Mouse (Mus musculus) E14TG2a.4 (cell line): ENCODE measurements around the gene Zbtb1.

Source experiments
- H3K27me3 ChIP-seq: 2 replicates; pipeline ENCODE4 v1.6.1; 2014; ENCODE audit warnings: low read length, control low read depth; ENCODE audit not compliant: insufficient read depth
- H3K36me3 ChIP-seq: 2 replicates; pipeline ENCODE4 v1.6.1; 2014; ENCODE audit warnings: low read length, control low read depth; ENCODE audit not compliant: insufficient read depth
- H3K4me1 ChIP-seq: replicated peaks from 2 replicates; pipeline ENCODE4 v1.6.1; 2014; ENCODE audit warnings: low read depth, low read length, control low read depth
- H3K4me3 ChIP-seq: replicated peaks from 2 replicates; pipeline ENCODE4 v1.5.1; 2014; ENCODE audit warnings: mild to moderate bottlenecking, low read length
- H3K9me3 ChIP-seq: 2 replicates; pipeline ENCODE4 v1.6.1; 2014; ENCODE audit warnings: low read length, control low read depth
- CTCF ChIP-seq: conservative IDR thresholded peaks from 2 replicates; pipeline ENCODE4 v1.5.1; 2014; ENCODE audit warnings: low read length
- NANOG ChIP-seq: IDR thresholded peaks from 2 replicates; pipeline ENCODE4 v1.6.1; 2014; ENCODE audit warnings: borderline replicate concordance, low read length, mixed read lengths
- POU5F1 ChIP-seq: IDR thresholded peaks from 2 replicates; pipeline ENCODE4 v1.6.1; 2014; ENCODE audit warnings: low read length, borderline replicate concordance

The Zbtb1 gene

GRCm38 (mm10) chr12:76375506-76375905 is 5.4 kb downstream of the Zbtb1 start:
- no peaks in the 10 kb centered on the region for H3K9me3 ChIP-seq
- H3K4me1 ChIP-seq, result peaks cover 85% of the 10 kb centered on the region
- H3K27me3 ChIP-seq, result no peaks in the 10 kb centered on the region
- H3K4me3 ChIP-seq, result no peak overlapping the region
- TF ChIP-seq CTCF (no peak), NANOG (no peak), POU5F1 (no peak)
- H3K36me3 ChIP-seq, result no peaks in the 10 kb centered on the region

GRCm38 (mm10) chr12:76376649-76377048 is 6.6 kb downstream of the Zbtb1 start:
- H3K9me3 ChIP-seq, result no peaks in the 10 kb centered on the region
- H3K27me3 ChIP-seq, result no peaks in the 10 kb centered on the region
- peaks cover 3% of the 10 kb centered on the region; the same call in 1 of the 2 replicates for H3K36me3 ChIP-seq
- TF ChIP-seq POU5F1 (no peak), CTCF (peak; percentile 62)
- peak overlapping the region; percentile 18; the same call in 1 of the 2 replicates for H3K4me3 ChIP-seq
- peaks cover 95% of the 10 kb centered on the region for H3K4me1 ChIP-seq

GRCm38 (mm10) chr12:76377059-76377458 is 7.0 kb downstream of the Zbtb1 start:
- peak overlapping the region; percentile 18; the same call in 1 of the 2 replicates for H3K4me3 ChIP-seq
- TF ChIP-seq CTCF (no peak), POU5F1 (no peak), NANOG (no peak)
- peaks cover 5% of the 10 kb centered on the region; the same call in 1 of the 2 replicates for H3K36me3 ChIP-seq
- no peaks in the 10 kb centered on the region for H3K27me3 ChIP-seq
- H3K4me1 ChIP-seq, result peaks cover 93% of the 10 kb centered on the region
- H3K9me3 ChIP-seq, result no peaks in the 10 kb centered on the region

GRCm38 (mm10) chr12:76377726-76378125 is 7.7 kb downstream of the Zbtb1 start:
- H3K36me3 ChIP-seq, result peaks cover 5% of the 10 kb centered on the region; the same call in 1 of the 2 replicates

GRCm38 (mm10) chr12:76378556-76378955 is 8.5 kb downstream of the Zbtb1 start:
- no peaks in the 10 kb centered on the region for H3K9me3 ChIP-seq
- TF ChIP-seq NANOG (no peak), POU5F1 (no peak), CTCF (no peak)

More at GRCm38 (mm10) chr12:76377726-76378125, 7.7 kb downstream of the Zbtb1 start:
- Histone ChIP-seq H3K9me3 (no peaks in the 10 kb centered on the region), H3K27me3 (no peaks in the 10 kb centered on the region), H3K4me3 (peak overlapping the region; percentile 18; the same call in 1 of the 2 replicates), H3K4me1 (peaks cover 88% of the 10 kb centered on the region)
- TF ChIP-seq POU5F1 (no peak), CTCF (no peak), NANOG (no peak)

GRCm38 (mm10) chr12:76380151-76380550 is 10.1 kb downstream of the Zbtb1 start:
- no peak overlapping the region; the same call in 1 of the 2 replicates for H3K4me3 ChIP-seq
- peaks cover 91% of the 10 kb centered on the region for H3K4me1 ChIP-seq
- TF ChIP-seq NANOG (no peak), CTCF (no peak), POU5F1 (no peak)
- peaks cover 6% of the 10 kb centered on the region for H3K36me3 ChIP-seq
- no peaks in the 10 kb centered on the region for H3K27me3 ChIP-seq
- H3K9me3 ChIP-seq, result no peaks in the 10 kb centered on the region

More at GRCm38 (mm10) chr12:76378556-76378955, 8.5 kb downstream of the Zbtb1 start:
- Histone ChIP-seq H3K4me1 (peaks cover 88% of the 10 kb centered on the region), H3K27me3 (no peaks in the 10 kb centered on the region), H3K4me3 (no peak overlapping the region), H3K36me3 (peaks cover 5% of the 10 kb centered on the region; the same call in 1 of the 2 replicates)

- Histone ChIP-seq H3K4me3 (no peak overlapping the region), H3K4me1 (peaks cover 50% of the 10 kb centered on the region), H3K9me3 (no peaks in the 10 kb centered on the region), H3K27me3 (no peaks in the 10 kb centered on the region), H3K36me3 (peaks cover 42% of the 10 kb centered on the region)
- TF ChIP-seq POU5F1 (no peak), NANOG (no peak), CTCF (no peak)
These were observed 15.3 kb downstream of the Zbtb1 start for GRCm38 (mm10) chr12:76385342-76385741.

- TF ChIP-seq CTCF, result no peak
- no peak for TF ChIP-seq NANOG
- no peak for TF ChIP-seq POU5F1
- Histone ChIP-seq H3K4me3 (no peak overlapping the region), H3K27me3 (no peaks in the 10 kb centered on the region), H3K4me1 (peaks cover 24% of the 10 kb centered on the region), H3K9me3 (no peaks in the 10 kb centered on the region), H3K36me3 (peaks cover 39% of the 10 kb centered on the region)
These were observed 18.7 kb downstream of the Zbtb1 start for GRCm38 (mm10) chr12:76388794-76389193.

- no peaks in the 10 kb centered on the region for H3K9me3 ChIP-seq
- H3K4me1 ChIP-seq, result peaks cover 6% of the 10 kb centered on the region
- peaks cover 22% of the 10 kb centered on the region for H3K36me3 ChIP-seq
- no peaks in the 10 kb centered on the region for H3K27me3 ChIP-seq
- no peak; the same call in 1 of the 2 replicates for TF ChIP-seq CTCF
- no peak for TF ChIP-seq POU5F1
- no peak for TF ChIP-seq NANOG
- H3K4me3 ChIP-seq, result no peak overlapping the region
These were observed 21.7 kb downstream of the Zbtb1 start for GRCm38 (mm10) chr12:76391595-76392271.
